Mouse (Mus musculus) thymus, adult 2 months (tissue): ENCODE data around the gene Slfn5. TPM values are rescaled to one million over a fixed set of nuclear protein-coding genes. Genes with fewer than 3 reads are reported as not detected.
A peak's percentile ranks its signal among the peaks of the same experiment; 100 is the strongest.
"Not testable (repeated sequence)": the region's sequence is repeated elsewhere in the genome, so short reads cannot be mapped to it uniquely, and the experiment has no call there.

ENCODE experiments used
- DNase-seq: peaks from one replicate; pipeline ENCODE4 v3.0.0; 2021
- H3K27ac ChIP-seq: fragments of 200-500 bp; 2 replicates; pipeline ENCODE4 v1.5.1; 2012; ENCODE audit warnings: low read length, control low read depth; ENCODE audit not compliant: control insufficient read depth, insufficient read depth
- H3K27me3 ChIP-seq: fragments of 200-500 bp; 2 replicates; pipeline ENCODE4 v1.6.1; 2012; ENCODE audit warnings: mild to moderate bottlenecking, low read length, moderate library complexity, mixed read lengths; ENCODE audit not compliant: control insufficient read depth, insufficient read depth
- H3K36me3 ChIP-seq: fragments of 200-500 bp; 2 replicates; pipeline ENCODE4 v1.6.1; 2012; ENCODE audit warnings: mild to moderate bottlenecking, low read length, moderate library complexity; ENCODE audit not compliant: control insufficient read depth, insufficient read depth
- H3K4me1 ChIP-seq: fragments of 200-500 bp; replicated peaks from 2 replicates; pipeline ENCODE4 v1.6.1; 2012; ENCODE audit warnings: low read length; ENCODE audit not compliant: control insufficient read depth, insufficient read depth
- H3K4me3 ChIP-seq: fragments of 200-500 bp; 2 replicates; pipeline ENCODE4 v1.5.1; 2012; ENCODE audit warnings: mild to moderate bottlenecking, low read length, control low read depth, moderate library complexity; ENCODE audit not compliant: control insufficient read depth, insufficient read depth
- CTCF ChIP-seq: fragments of 200-500 bp; IDR thresholded peaks from 2 replicates; pipeline ENCODE4 v1.5.1; 2012; ENCODE audit warnings: mild to moderate bottlenecking, control low read depth, low read length, moderate library complexity, borderline replicate concordance; ENCODE audit not compliant: control insufficient read depth, poor library complexity, insufficient read depth; ENCODE audit errors: extremely low read depth
- POLR2A ChIP-seq: fragments of 200-500 bp; IDR thresholded peaks from 2 replicates; pipeline ENCODE4 v1.6.1; 2012; ENCODE audit warnings: mild to moderate bottlenecking, low read length, control low read depth, moderate library complexity; ENCODE audit not compliant: control insufficient read depth, poor library complexity, insufficient read depth; ENCODE audit errors: extremely low read depth
- WGBS: fragments of 180-500 bp; shearing (Covaris S2); methylation state at CpG from one replicate; pipeline ENCODE4 v1.1.7; 2018; 5-methylcytosine and 5-hydroxymethylcytosine counted together
- polyA plus RNA-seq: library from polyadenylated mRNA; depleted of rRNA; stranded (reverse); fragments of >200 nt; gene quantifications from 2 replicates; pipeline ENCODE4 v1.2.3, GENCODE M21; 2012; rRNA removed

The Slfn5 gene
- polyA plus RNA-seq, 1 experiment = 8.4 TPM

- Histone ChIP-seq H3K4me3 (no peak overlapping the region), H3K27ac (no peak overlapping the region), H3K27me3 (no peaks in the 10 kb centered on the region), H3K4me1 (no peaks in the 10 kb centered on the region), H3K36me3 (no peaks in the 10 kb centered on the region)
- no peak for TF ChIP-seq POLR2A
- TF ChIP-seq CTCF = no peak
- WGBS = 96% methylated on average over 17 of the region's 17 CpGs
- no peak for DNase-seq
Measured at GRCm38 (mm10) chr11:82983193-82983592, 32.0 kb downstream of the Slfn5 start.

DNA sequence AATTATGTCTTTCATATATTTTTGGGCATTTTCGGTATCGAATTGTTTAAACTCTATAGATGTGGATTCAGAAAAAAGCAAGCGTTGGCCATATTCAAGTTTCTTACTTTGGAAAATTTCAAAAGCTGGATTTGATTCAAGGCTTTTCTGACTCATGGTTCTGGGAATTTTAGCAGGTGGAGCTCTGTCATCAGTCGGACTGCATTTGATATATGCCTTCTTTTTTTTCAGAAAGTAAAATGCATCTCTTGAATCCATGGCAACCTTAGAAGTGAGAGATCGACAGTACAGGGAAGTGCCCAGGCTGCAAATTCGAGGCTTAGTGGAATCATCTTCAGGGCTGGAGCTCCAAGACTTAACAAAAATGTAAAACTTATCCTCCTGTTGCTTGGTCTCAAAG is 36.5 kb downstream of the Slfn5 start:
- H3K27ac ChIP-seq = no peak overlapping the region
- TF ChIP-seq CTCF (no peak), POLR2A (no peak)
- WGBS = 88% methylated on average over 6 of the region's 6 CpGs
- no peak overlapping the region for H3K4me3 ChIP-seq
- H3K36me3 ChIP-seq = no peaks in the 10 kb centered on the region
- peaks cover 11% of the 10 kb centered on the region for H3K4me1 ChIP-seq
- no peak for DNase-seq
- no peaks in the 10 kb centered on the region for H3K27me3 ChIP-seq

DNA sequence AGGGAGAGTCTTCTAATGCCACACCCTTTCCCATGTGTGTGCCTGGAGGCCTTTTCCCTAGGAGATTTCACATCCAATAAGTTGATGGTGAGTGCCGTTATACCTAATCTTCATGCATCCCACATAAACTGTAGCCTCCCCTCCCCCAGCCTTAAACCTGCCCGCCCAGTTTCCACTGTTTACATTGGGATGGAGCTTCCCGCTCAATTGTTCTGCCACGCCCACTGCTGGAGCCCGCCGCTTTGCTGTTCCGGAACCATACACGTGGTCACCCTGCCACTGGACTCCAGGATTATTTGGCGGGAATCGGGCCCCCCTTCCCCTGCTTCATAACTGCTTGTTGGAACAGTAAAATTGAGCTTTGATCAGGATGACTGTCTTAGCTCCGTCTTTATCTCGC is 38.2 kb downstream of the Slfn5 start:
- H3K36me3 ChIP-seq = no peaks in the 10 kb centered on the region

GRCm38 (mm10) chr11:82990612-82991385 is 39.6 kb downstream of the Slfn5 start:
- DNase-seq = peak; percentile 34
- 0 out of 2 replicates have a peak, but pooled peaks have one; percentile 24 for TF ChIP-seq POLR2A
- peaks cover 11% of the 10 kb centered on the region for H3K4me1 ChIP-seq
- not testable (repeated sequence) for H3K36me3 ChIP-seq, H3K27me3 ChIP-seq
- H3K4me3 ChIP-seq = peak overlapping the region; percentile 72
- peak overlapping the region; percentile 6; the same call in 1 of the 2 replicates for H3K27ac ChIP-seq
- WGBS = 5% methylated on average over 19 of the region's 19 CpGs

More for the DNA sequence above, 38.2 kb downstream of the Slfn5 start:
- peaks cover 11% of the 10 kb centered on the region for H3K4me1 ChIP-seq
- DNase-seq = no peak
- no peak overlapping the region for H3K27ac ChIP-seq
- TF ChIP-seq CTCF (no peak), POLR2A (no peak)
- H3K4me3 ChIP-seq = no peak overlapping the region
- H3K27me3 ChIP-seq = no peaks in the 10 kb centered on the region
- WGBS = 75% methylated on average over 12 of the region's 12 CpGs

GRCm38 (mm10) chr11:82991469-82992166 is 40.5 kb downstream of the Slfn5 start, which contains the start of gene Slfn9:
Slfn9 (minus strand) TSS chr11:82991830.
- H3K27me3 ChIP-seq = no peaks in the 10 kb centered on the region
- peak within 1 kb of the TSS; percentile 40; the same call in 1 of the 2 replicates for H3K27ac ChIP-seq
- WGBS = 4% methylated on average over 14 of the region's 14 CpGs

GRCm38 (mm10) chr11:83013356-83013755 is 62.2 kb downstream of the Slfn5 start:
- WGBS = 93% methylated on average over 1 of the region's 1 CpGs
- Histone ChIP-seq H3K4me1 (peaks cover 15% of the 10 kb centered on the region), H3K27me3 (no peaks in the 10 kb centered on the region), H3K4me3 (no peak overlapping the region), H3K36me3 (peaks cover 30% of the 10 kb centered on the region), H3K27ac (no peak overlapping the region)
- DNase-seq = no peak
- TF ChIP-seq CTCF = no peak
- no peak for TF ChIP-seq POLR2A

More at GRCm38 (mm10) chr11:82991469-82992166, 40.5 kb downstream of the Slfn5 start, which contains the start of gene Slfn9:
- H3K4me3 ChIP-seq = peak within 1 kb of the TSS; percentile 72
- peaks cover 11% of the 10 kb centered on the region for H3K4me1 ChIP-seq
- TF ChIP-seq CTCF = no peak
- TF ChIP-seq POLR2A = no peak
- no peak for DNase-seq
- H3K36me3 ChIP-seq = no peaks in the 10 kb centered on the region

Other genes with a start within 250 kb of the Slfn5 start
- gene Cct6b, start 187.0 kb upstream of the Slfn5 start, polyA plus RNA-seq = 0.16 and 0.19 TPM in 2 replicates
- gene Zfp830, start 187.0 kb upstream of the Slfn5 start, polyA plus RNA-seq = 8.1 and 8.7 TPM in 2 replicates
- gene Lig3, start 170.2 kb upstream of the Slfn5 start, polyA plus RNA-seq = 18.5 and 23.0 TPM in 2 replicates
- gene Rffl, start 80.1 kb upstream of the Slfn5 start, polyA plus RNA-seq = 13.4 and 16.3 TPM in 2 replicates
- 22.0 and 22.6 TPM in 2 replicates for gene Rad51d, start 60.7 kb upstream of the Slfn5 start, polyA plus RNA-seq
- 0.23 and 0.36 TPM in 2 replicates for gene Fndc8, start 59.2 kb upstream of the Slfn5 start, polyA plus RNA-seq
- 81.4 and 85.8 TPM in 2 replicates for gene Nle1, start 42.9 kb upstream of the Slfn5 start, polyA plus RNA-seq
- 1.2 and 7.1 TPM in 2 replicates for gene Unc45b, start 40.8 kb upstream of the Slfn5 start, polyA plus RNA-seq
- 3.3 and 4.1 TPM in 2 replicates for gene Slfn9, start 40.5 kb downstream of the Slfn5 start, polyA plus RNA-seq
- gene Slfn8, start 69.5 kb downstream of the Slfn5 start, polyA plus RNA-seq = 4.0 and 4.2 TPM in 2 replicates
- gene Slfn2, start 113.8 kb downstream of the Slfn5 start, polyA plus RNA-seq = 40.6 and 44.7 TPM in 2 replicates
- 16.3 and 24.3 TPM in 2 replicates for gene Slfn1, start 165.5 kb downstream of the Slfn5 start, polyA plus RNA-seq
- gene Slfn4, start 223.8 kb downstream of the Slfn5 start, polyA plus RNA-seq = 1.6 and 1.8 TPM in 2 replicates
- 2.7 and 3.0 TPM in 2 replicates for gene Slfn3, start 240.0 kb downstream of the Slfn5 start, polyA plus RNA-seq